Mouse (Mus musculus) heart, embryonic 12.5 days (tissue): Measurements from ENCODE around the gene Myo1g. TPM values are rescaled to one million over a fixed set of nuclear protein-coding genes. Genes with fewer than 3 reads are reported as not detected.

ENCODE experiments used
- ATAC-seq: fragments of 200-750 bp; cut with Nextera tagmentation; 2 replicates; pipeline ENCODE4 v1.8.0; 2017; ENCODE audit warnings: moderate TSS enrichment, moderate library complexity; ENCODE audit not compliant: insufficient number of reproducible peaks, low FRiP score
- H3K27ac ChIP-seq: fragments of 300-500 bp; sonication (generic); 2 replicates; pipeline ENCODE4 v1.5.1; 2016; ENCODE audit warnings: mild to moderate bottlenecking, moderate library complexity; ENCODE audit not compliant: poor library complexity, severe bottlenecking
- H3K27me3 ChIP-seq: fragments of 300-500 bp; sonication (generic); replicated peaks from 2 replicates; pipeline ENCODE4 v1.6.1; 2016; ENCODE audit warnings: mild to moderate bottlenecking, moderate library complexity
- H3K36me3 ChIP-seq: fragments of 300-500 bp; sonication (generic); 2 replicates; pipeline ENCODE4 v1.6.1; 2016; ENCODE audit warnings: mild to moderate bottlenecking, moderate library complexity
- H3K4me1 ChIP-seq: fragments of 300-500 bp; sonication (generic); replicated peaks from 2 replicates; pipeline ENCODE4 v1.6.1; 2016; ENCODE audit warnings: mild to moderate bottlenecking
- H3K4me2 ChIP-seq: fragments of 300-500 bp; sonication (generic); 2 replicates; pipeline ENCODE4 v1.6.1; 2016; ENCODE audit warnings: mild to moderate bottlenecking, moderate library complexity
- H3K4me3 ChIP-seq: fragments of 300-500 bp; sonication (generic); 2 replicates; pipeline ENCODE4 v1.5.1; 2016; ENCODE audit warnings: mild to moderate bottlenecking
- H3K9ac ChIP-seq: fragments of 300-500 bp; sonication (generic); 2 replicates; pipeline ENCODE4 v1.6.1; 2016; ENCODE audit warnings: mild to moderate bottlenecking, moderate library complexity
- H3K9me3 ChIP-seq: fragments of 300-500 bp; sonication (generic); replicated peaks from 2 replicates; pipeline ENCODE4 v1.6.1; 2016; ENCODE audit warnings: mild to moderate bottlenecking, moderate library complexity
- WGBS: fragments of 180-500 bp; shearing (Covaris S2); methylation state at CpG from one replicate; pipeline ENCODE4 v1.1.7; 2016; 5-methylcytosine and 5-hydroxymethylcytosine counted together
- polyA plus RNA-seq: library from polyadenylated mRNA; unstranded; fragments of >200 nt; fragmentation: Nextera tagmentation; extraction: Ambion mirVana; gene quantifications from 2 replicates; pipeline ENCODE4 v1.2.1, GENCODE M21; 2016

The Myo1g gene
- 0.23 and 0.60 TPM in 2 replicates for polyA plus RNA-seq

DNA sequence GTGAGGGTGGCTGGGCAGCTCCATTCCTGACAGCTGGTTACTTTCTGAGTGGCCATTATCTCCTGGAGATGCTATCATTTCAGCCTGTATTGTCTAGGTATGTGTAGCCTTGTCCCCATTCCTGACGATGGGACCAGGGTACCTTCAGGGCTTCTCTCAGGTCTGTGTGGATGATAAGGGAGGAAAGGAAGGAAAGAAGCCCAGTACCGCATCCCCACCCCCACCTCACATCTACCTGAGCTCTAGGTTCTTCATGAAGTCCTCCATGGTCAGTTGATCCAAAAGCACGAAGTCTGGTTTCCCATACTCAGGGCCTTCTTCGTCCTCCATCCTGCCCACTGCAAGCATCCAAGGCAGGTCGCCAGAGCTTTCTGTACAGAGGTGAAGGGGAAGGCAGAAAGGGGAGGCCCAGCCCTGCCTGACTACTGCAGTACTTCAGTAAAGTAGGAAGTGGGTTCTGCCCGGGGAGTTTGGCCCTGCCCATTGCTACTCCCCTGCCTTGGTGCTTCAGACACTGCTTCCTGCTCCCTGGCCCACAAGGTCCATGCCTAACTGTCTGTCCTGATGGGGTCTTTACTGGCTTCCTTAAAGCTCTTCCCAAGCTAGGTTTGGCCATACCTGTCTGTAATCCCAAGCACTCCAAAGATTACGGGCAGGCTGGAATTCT is at the start of gene Myo1g:
Gene Myo1g, minus strand, starts transcription at position 459 of the 667 bp plus-strand sequence.
- no peaks in the 10 kb centered on the region for H3K4me1 ChIP-seq
- H3K9me3 ChIP-seq = no peaks in the 10 kb centered on the region
- H3K4me3 ChIP-seq = no peak within 1 kb of the TSS
- no peak for ATAC-seq
- peaks cover 22% of the 10 kb centered on the region for H3K36me3 ChIP-seq
- 0 out of 2 replicates have a peak within 1 kb of the TSS, but pooled peaks have one; percentile 3 for H3K9ac ChIP-seq
- no peaks in the 10 kb centered on the region; the same call in 1 of the 2 replicates for H3K27me3 ChIP-seq
- 63% methylated on average over 7 of the region's 7 CpGs for WGBS
- H3K4me2 ChIP-seq = no peak within 1 kb of the TSS
- H3K27ac ChIP-seq = no peak within 1 kb of the TSS

DNA sequence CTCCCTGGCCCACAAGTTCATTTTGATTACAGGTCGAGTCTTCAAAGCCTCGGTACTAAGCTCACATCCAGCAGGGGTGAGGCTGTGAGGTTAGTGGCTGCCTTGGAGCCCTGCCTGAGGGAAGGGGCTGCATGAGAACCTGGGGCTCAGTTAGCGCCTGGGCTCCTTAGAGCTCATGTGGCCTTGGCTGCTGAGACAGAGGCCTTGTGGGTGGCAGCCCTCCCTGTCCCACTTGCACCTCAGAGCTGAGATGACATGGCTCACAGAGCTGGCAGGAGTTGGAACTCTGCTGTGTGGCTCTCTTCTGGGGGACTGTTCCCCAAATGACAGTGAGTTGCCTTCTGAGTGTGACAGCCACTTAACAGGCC is 48.6 kb upstream of the Myo1g start:
- H3K9me3 ChIP-seq = no peaks in the 10 kb centered on the region
- H3K27ac ChIP-seq = no peak overlapping the region
- H3K36me3 ChIP-seq = peaks cover 24% of the 10 kb centered on the region
- 47% methylated on average over 3 of the region's 3 CpGs for WGBS
- H3K27me3 ChIP-seq = no peaks in the 10 kb centered on the region
- H3K9ac ChIP-seq = no peak overlapping the region
- H3K4me3 ChIP-seq = no peak overlapping the region
- no peak overlapping the region for H3K4me2 ChIP-seq
- peaks cover 30% of the 10 kb centered on the region for H3K4me1 ChIP-seq
- ATAC-seq = no peak

GRCm38 (mm10) chr11:6568584-6569409 is 48.0 kb upstream of the Myo1g start:
- WGBS = 55% methylated on average over 11 of the region's 11 CpGs
- Histone ChIP-seq H3K27me3 (no peaks in the 10 kb centered on the region), H3K4me2 (no peak overlapping the region), H3K9me3 (no peaks in the 10 kb centered on the region), H3K27ac (no peak overlapping the region), H3K9ac (peak overlapping the region; percentile 23; the same call in 1 of the 2 replicates), H3K4me3 (no peak overlapping the region), H3K36me3 (peaks cover 22% of the 10 kb centered on the region), H3K4me1 (peaks cover 34% of the 10 kb centered on the region)
- no peak; the same call in 1 of the 2 replicates for ATAC-seq

GRCm38 (mm10) chr11:6567951-6568350 is 47.2 kb upstream of the Myo1g start:
- H3K36me3 ChIP-seq = peaks cover 19% of the 10 kb centered on the region
- 30% methylated on average over 8 of the region's 8 CpGs for WGBS
- ATAC-seq = peak; percentile 45
- no peak overlapping the region for H3K4me3 ChIP-seq
- 0 out of 2 replicates have a peak overlapping the region, but pooled peaks have one; percentile 6 for H3K4me2 ChIP-seq
- H3K4me1 ChIP-seq = peaks cover 33% of the 10 kb centered on the region
- no peaks in the 10 kb centered on the region for H3K9me3 ChIP-seq
- no peak overlapping the region for H3K27ac ChIP-seq
- H3K27me3 ChIP-seq = no peaks in the 10 kb centered on the region
- no peak overlapping the region for H3K9ac ChIP-seq

- H3K27ac ChIP-seq = no peak overlapping the region
- 80% methylated on average over 4 of the region's 4 CpGs for WGBS
- peaks cover 13% of the 10 kb centered on the region; the same call in 1 of the 2 replicates for H3K36me3 ChIP-seq
- peaks cover 34% of the 10 kb centered on the region for H3K4me1 ChIP-seq
- no peaks in the 10 kb centered on the region for H3K27me3 ChIP-seq
- no peak for ATAC-seq
- H3K9me3 ChIP-seq = no peaks in the 10 kb centered on the region
- H3K4me2 ChIP-seq = no peak overlapping the region
- H3K9ac ChIP-seq = no peak overlapping the region
- no peak overlapping the region for H3K4me3 ChIP-seq
These were observed 45.7 kb upstream of the Myo1g start for GRCm38 (mm10) chr11:6566496-6566895.

DNA sequence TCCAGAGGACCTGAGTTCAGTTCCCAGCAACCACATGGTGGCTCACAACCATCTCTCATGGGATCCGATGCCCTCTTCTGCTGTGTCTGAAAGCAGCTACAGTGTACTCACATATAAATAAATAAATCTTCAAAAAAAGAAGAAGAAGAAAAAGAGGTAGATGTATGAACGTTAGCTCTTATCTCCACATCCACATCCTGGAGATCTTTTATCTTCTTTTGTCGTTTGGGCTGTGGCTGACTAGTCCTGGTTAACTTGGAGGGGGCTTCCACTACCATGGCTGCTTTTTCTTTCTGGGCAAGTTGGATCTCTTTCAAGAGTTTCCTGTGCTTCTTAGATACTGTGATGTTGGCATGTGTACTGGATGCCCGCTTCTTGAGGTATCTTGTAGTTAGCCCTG is 42.4 kb upstream of the Myo1g start:
- no peak for ATAC-seq
- 77% methylated on average over 4 of the region's 4 CpGs for WGBS

GRCm38 (mm10) chr11:6562359-6562758 is 41.6 kb upstream of the Myo1g start:
- H3K9ac ChIP-seq = no peak overlapping the region

More for the DNA sequence above, 42.4 kb upstream of the Myo1g start:
- Histone ChIP-seq H3K36me3 (peaks cover 9% of the 10 kb centered on the region; the same call in 1 of the 2 replicates), H3K4me1 (peaks cover 21% of the 10 kb centered on the region), H3K4me3 (no peak overlapping the region), H3K9me3 (no peaks in the 10 kb centered on the region), H3K27me3 (no peaks in the 10 kb centered on the region), H3K9ac (no peak overlapping the region), H3K27ac (no peak overlapping the region), H3K4me2 (no peak overlapping the region)

GRCm38 (mm10) chr11:6561474-6561873 is 40.7 kb upstream of the Myo1g start:
- 95% methylated on average over 4 of the region's 4 CpGs for WGBS
- H3K27ac ChIP-seq = no peak overlapping the region
- H3K4me3 ChIP-seq = no peak overlapping the region

More at GRCm38 (mm10) chr11:6562359-6562758, 41.6 kb upstream of the Myo1g start:
- H3K27ac ChIP-seq = no peak overlapping the region
- H3K4me1 ChIP-seq = peaks cover 22% of the 10 kb centered on the region
- ATAC-seq = no peak
- H3K4me2 ChIP-seq = no peak overlapping the region
- H3K9me3 ChIP-seq = no peaks in the 10 kb centered on the region
- H3K36me3 ChIP-seq = peaks cover 9% of the 10 kb centered on the region; the same call in 1 of the 2 replicates
- H3K27me3 ChIP-seq = no peaks in the 10 kb centered on the region
- WGBS = 86% methylated on average over 6 of the region's 6 CpGs
- no peak overlapping the region for H3K4me3 ChIP-seq

GRCm38 (mm10) chr11:6560655-6561360 is 40.0 kb upstream of the Myo1g start:
- H3K4me3 ChIP-seq = no peak overlapping the region
- H3K4me1 ChIP-seq = peaks cover 22% of the 10 kb centered on the region
- no peak overlapping the region for H3K27ac ChIP-seq
- no peaks in the 10 kb centered on the region for H3K9me3 ChIP-seq
- WGBS = 89% methylated on average over 13 of the region's 13 CpGs
- peaks cover 16% of the 10 kb centered on the region for H3K36me3 ChIP-seq
- no peak for ATAC-seq
- H3K27me3 ChIP-seq = no peaks in the 10 kb centered on the region
- H3K9ac ChIP-seq = no peak overlapping the region
- H3K4me2 ChIP-seq = no peak overlapping the region

More at GRCm38 (mm10) chr11:6561474-6561873, 40.7 kb upstream of the Myo1g start:
- Histone ChIP-seq H3K9me3 (no peaks in the 10 kb centered on the region), H3K9ac (no peak overlapping the region), H3K36me3 (peaks cover 18% of the 10 kb centered on the region), H3K4me2 (no peak overlapping the region), H3K27me3 (no peaks in the 10 kb centered on the region), H3K4me1 (peaks cover 22% of the 10 kb centered on the region)
- ATAC-seq = no peak

GRCm38 (mm10) chr11:6559996-6560395 is 39.2 kb upstream of the Myo1g start:
- H3K36me3 ChIP-seq = peaks cover 16% of the 10 kb centered on the region
- H3K27ac ChIP-seq = no peak overlapping the region
- ATAC-seq = no peak
- no peaks in the 10 kb centered on the region for H3K27me3 ChIP-seq
- H3K4me2 ChIP-seq = no peak overlapping the region
- no peaks in the 10 kb centered on the region for H3K9me3 ChIP-seq
- 92% methylated on average over 2 of the region's 2 CpGs for WGBS
- H3K4me3 ChIP-seq = no peak overlapping the region
- H3K4me1 ChIP-seq = peaks cover 23% of the 10 kb centered on the region
- H3K9ac ChIP-seq = no peak overlapping the region

DNA sequence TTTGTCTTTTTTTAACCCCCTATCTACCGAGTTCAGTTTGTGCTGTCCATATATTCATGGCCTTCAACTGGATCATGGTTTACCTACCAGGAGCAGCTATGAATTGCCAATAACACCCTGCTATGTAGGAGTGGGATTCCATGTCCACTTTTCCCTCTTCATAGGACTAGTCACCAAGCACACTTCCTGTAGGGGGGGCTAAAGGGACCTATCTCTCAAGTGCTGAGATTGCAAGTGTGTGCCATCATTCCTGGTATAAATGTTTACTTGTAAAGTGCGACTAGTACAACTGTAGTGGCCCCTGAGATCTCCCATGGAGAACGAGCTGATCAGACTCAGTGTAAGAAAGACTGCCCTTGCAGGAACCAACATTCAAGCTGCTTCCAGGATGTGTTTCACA is 37.5 kb upstream of the Myo1g start:
- no peak for ATAC-seq
- Histone ChIP-seq H3K4me3 (no peak overlapping the region), H3K9ac (no peak overlapping the region), H3K9me3 (no peaks in the 10 kb centered on the region), H3K4me2 (no peak overlapping the region), H3K27ac (no peak overlapping the region), H3K27me3 (no peaks in the 10 kb centered on the region), H3K36me3 (peaks cover 19% of the 10 kb centered on the region), H3K4me1 (peaks cover 22% of the 10 kb centered on the region)
- WGBS = 65% methylated on average over 3 of the region's 3 CpGs
